Mouse (Mus musculus): Measurements from ENCODE around the gene Gm21800. TPM values are rescaled to one million over a fixed set of nuclear protein-coding genes. Genes with fewer than 3 reads are reported as not detected.

The Gm21800 gene
- not detected in 2 replicates for polyA plus RNA-seq (2012; rRNA removed; ENCODE audit: low replicate concordance)

DNA sequence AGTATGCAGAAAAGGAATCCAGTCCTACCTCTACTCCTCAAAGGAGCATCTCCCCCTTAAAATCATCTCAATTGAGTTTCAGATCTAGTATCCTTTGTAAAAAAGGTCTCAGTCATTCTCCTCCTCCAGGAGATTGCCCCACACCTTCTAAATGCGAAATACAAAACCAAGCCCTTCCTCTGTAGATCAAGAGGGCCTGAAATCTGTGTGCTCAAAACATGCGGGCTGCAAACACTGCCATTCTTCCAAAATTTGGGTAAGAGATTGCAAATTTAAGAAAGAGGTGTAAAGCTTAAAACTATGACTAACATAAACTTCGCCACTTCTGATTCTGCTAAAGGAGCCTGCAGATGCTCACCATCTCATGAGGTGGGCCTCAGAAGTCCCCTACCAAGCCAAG is at the start of gene Gm21800:
Gm21800 (plus strand) TSS at position 301 of the 400 bp plus-strand sequence.

All from subcutaneous adipose tissue, adult 2 months (tissue).